21 mouse cellular contexts compared by ENCODE assay signal in the genomic region with DNA sequence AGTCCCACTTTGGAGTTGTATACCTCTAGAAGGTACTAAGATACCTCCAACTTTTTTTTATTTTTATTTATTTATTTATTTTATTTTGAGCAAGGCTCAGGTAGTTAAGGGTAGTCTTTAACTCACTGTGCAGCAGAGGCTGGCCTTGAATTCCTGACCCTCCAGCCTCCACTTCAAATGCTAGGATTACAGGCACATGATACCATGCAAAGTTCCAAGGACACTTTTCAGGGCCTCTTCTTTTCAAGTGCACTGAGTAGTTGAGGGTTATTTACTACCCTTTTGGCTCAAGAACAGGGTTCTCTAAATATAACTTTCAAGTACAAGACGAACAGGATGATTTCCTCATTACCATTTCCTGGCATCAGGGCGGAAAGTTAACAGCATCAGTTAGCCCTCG.
DNase-seq lines count a peak whose midpoint lies in the region; ATAC-seq lines count a peak whose summit lies in the region.
"Had no signal": no experiment of that assay in that cellular context is flagged by ENCODE, and none has a peak within 500 bp of the region (broad histone marks: within the 10 kb centered on the region; RNA-seq: fewer than 3 reads in every experiment).

No protein-coding gene starts in this region.

- peak overlapping the region; percentile 32 for H3K4me2 ChIP-seq in heart, embryonic 13.5 days
- H3K4me2 ChIP-seq: embryonic facial prominence, embryonic 15.5 days; forebrain, embryonic 15.5 days; hindbrain, embryonic 15.5 days; liver, embryonic 13.5 days; lung, embryonic 15.5 days; stomach, embryonic 15.5 days had no signal

- peak; percentile 68 for DNase-seq in adrenal gland, adult 2 months
- no peak for DNase-seq in adrenal gland, postnatal 4 days (ENCODE audit: low spot score in 2 of 2)
- DNase-seq in heart, postnatal 36 days = no peak
- peak; percentile 8 for DNase-seq in lung, postnatal 14 days
- no peak for DNase-seq in lung, postnatal 4 days
- DNase-seq in skeletal muscle tissue, adult 2 months (ENCODE audit: low read depth, low spot score) = peak; percentile 49
- DNase-seq in yolk sac, embryonic 10.5 days (ENCODE audit: low spot score) = no peak
- DNase-seq: cerebellum, adult 2 months; kidney, adult 8-10 months; kidney, postnatal 10 days; liver, embryonic 13.5 days; midbrain, embryonic 14.5 days; retina, postnatal 1 day; thymus, postnatal 25 days had no signal

- ATAC-seq in heart, embryonic 13.5 days (ENCODE audit: extremely low read depth, insufficient number of reproducible peaks, low FRiP score, low TSS enrichment) = no peak
- ATAC-seq: forebrain, embryonic 15.5 days had no signal

- H3K4me1 ChIP-seq in heart, embryonic 13.5 days = peaks cover 15% of the 10 kb centered on the region
- H3K4me1 ChIP-seq: embryonic facial prominence, embryonic 15.5 days; forebrain, embryonic 15.5 days; liver, embryonic 13.5 days; stomach, embryonic 15.5 days had no signal

- H3K9ac ChIP-seq in heart, embryonic 13.5 days = no peak overlapping the region
- H3K9ac ChIP-seq: embryonic facial prominence, embryonic 15.5 days; forebrain, embryonic 15.5 days; hindbrain, embryonic 15.5 days; liver, embryonic 13.5 days; lung, embryonic 15.5 days; stomach, embryonic 15.5 days had no signal

- no peaks in the 10 kb centered on the region for H3K9me3 ChIP-seq in heart, embryonic 13.5 days
- H3K9me3 ChIP-seq: embryonic facial prominence, embryonic 15.5 days; forebrain, embryonic 15.5 days; hindbrain, embryonic 15.5 days; liver, embryonic 13.5 days; lung, embryonic 15.5 days; stomach, embryonic 15.5 days had no signal

- H3K27ac ChIP-seq in heart, embryonic 13.5 days (replicated peaks) = no peak overlapping the region
- H3K27ac ChIP-seq: embryonic facial prominence, embryonic 15.5 days; forebrain, embryonic 15.5 days; hindbrain, embryonic 15.5 days; left cerebral cortex, adult 2 months; liver, embryonic 13.5 days; lung, embryonic 15.5 days; stomach, embryonic 15.5 days had no signal

- no peaks in the 10 kb centered on the region for H3K36me3 ChIP-seq in heart, embryonic 13.5 days
- H3K36me3 ChIP-seq: embryonic facial prominence, embryonic 15.5 days; forebrain, embryonic 15.5 days; hindbrain, embryonic 15.5 days; liver, embryonic 13.5 days; lung, embryonic 15.5 days; stomach, embryonic 15.5 days had no signal

- intact Hi-C loops in heart, postnatal 36 days (cut with DNase I) = no loop called here

- H3K27me3 ChIP-seq in heart, embryonic 13.5 days (replicated peaks) = no peaks in the 10 kb centered on the region
- H3K27me3 ChIP-seq: embryonic facial prominence, embryonic 15.5 days; forebrain, embryonic 15.5 days; hindbrain, embryonic 15.5 days; liver, embryonic 13.5 days; lung, embryonic 15.5 days; stomach, embryonic 15.5 days had no signal

- H3K4me3 ChIP-seq in heart, embryonic 13.5 days = no peak overlapping the region
- H3K4me3 ChIP-seq: embryonic facial prominence, embryonic 15.5 days; forebrain, embryonic 15.5 days; hindbrain, embryonic 15.5 days; left cerebral cortex, adult 2 months; liver, embryonic 13.5 days; lung, embryonic 15.5 days; stomach, embryonic 15.5 days had no signal

- WGBS in heart, embryonic 13.5 days = 15% methylated on average over 3 of the region's 3 CpGs

Comparison
In these comparisons a context has a peak if more than half of its experiments do, and no peak if none do; other contexts are left out.
1. DNase-seq: peak in adrenal gland, adult 2 months (single experiment), lung, postnatal 14 days (single experiment) and skeletal muscle tissue, adult 2 months (single experiment); none in adrenal gland, postnatal 4 days (0 of 2), heart, postnatal 36 days (0 of 2), lung, postnatal 4 days (0 of 2) and yolk sac, embryonic 10.5 days (single experiment).